Mouse (Mus musculus) left cerebral cortex, adult 2 months (tissue): ENCODE results near the gene Alk. TPM values are rescaled to one million over a fixed set of nuclear protein-coding genes. Genes with fewer than 3 reads are reported as not detected.

Source experiments
- DNase-seq, 2 experiments: peaks; one replicate each; pipeline ENCODE4 v3.0.0; 2021 to 2022; ENCODE audit warnings: low spot score in 2 of 2, mixed read lengths in 1 of 2; ENCODE audit errors: extremely low spot score in 1 of 2
- H3K27ac ChIP-seq: fragments of 200-600 bp; 2 replicates; pipeline ENCODE4 v1.8.1; 2022
- H3K4me3 ChIP-seq: fragments of 200-600 bp; 2 replicates; pipeline ENCODE4 v1.8.1; 2022
- CTCF ChIP-seq: fragments of 200-600 bp; IDR thresholded peaks from 2 replicates; pipeline ENCODE4 v1.8.1; 2022; ENCODE audit warnings: antibody characterized with exemption, mild to moderate bottlenecking, moderate library complexity
- intact Hi-C: fragments of 180-260 bp; cut with DNase I; formaldehyde crosslinking; loops from one replicate; pipeline ENCODE4 v1.15.1; 2025
- total RNA-seq, 2 experiments: library from RNA; stranded (reverse); gene quantifications; 2 replicates each; pipeline ENCODE4 v1.2.3; 2021

Alk gene
- total RNA-seq, 2 experiments from 2014 or later = 8.5 to 9.0 TPM

DNA sequence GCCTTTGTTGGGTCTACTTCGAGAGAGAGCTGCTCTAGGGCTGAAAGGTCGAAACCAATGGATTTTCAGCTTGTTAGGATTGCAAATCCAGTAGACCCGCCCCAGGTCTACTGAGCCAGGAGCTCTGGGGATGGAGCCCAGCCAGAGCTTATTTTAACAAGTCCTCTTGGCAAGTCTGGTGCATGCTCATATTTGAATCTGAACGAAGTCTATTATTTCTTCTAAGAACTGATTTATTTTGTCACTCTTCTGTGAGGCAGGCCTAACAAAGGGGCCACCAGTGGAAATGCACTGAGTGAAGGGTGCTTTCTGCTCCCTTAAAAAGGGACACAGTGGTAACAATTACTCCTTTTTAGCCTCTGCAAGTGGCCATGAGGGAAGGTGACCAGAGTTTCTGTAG, 24.3 kb downstream of the Alk start:
- DNase-seq = no peak
- TF ChIP-seq CTCF = no peak
- Histone ChIP-seq H3K27ac (no peak overlapping the region), H3K4me3 (no peak overlapping the region)
- intact Hi-C loops = no loop called here

DNA sequence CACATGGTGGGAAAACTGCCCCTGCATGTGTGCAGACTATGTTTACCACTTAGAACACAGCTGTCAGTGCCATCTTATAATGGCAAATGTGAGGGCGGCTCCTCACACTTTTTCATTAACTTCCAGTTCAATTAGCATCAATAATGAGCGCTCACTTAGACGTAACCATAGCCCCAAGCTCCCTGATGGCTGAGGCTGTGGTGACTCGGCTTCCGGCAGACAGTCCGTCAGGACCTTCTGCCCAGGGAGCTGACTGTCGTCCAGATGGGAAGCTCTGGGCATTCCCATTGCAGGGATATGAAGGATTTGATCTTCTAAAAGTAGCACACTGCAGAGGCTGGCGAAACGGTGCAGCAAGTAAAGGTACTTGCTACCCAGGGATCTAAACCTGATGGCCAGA, 25.1 kb downstream of the Alk start:
- H3K27ac ChIP-seq = no peak overlapping the region
- intact Hi-C loops = no loop called here
- TF ChIP-seq CTCF = no peak
- no peak for DNase-seq
- no peak overlapping the region for H3K4me3 ChIP-seq

- DNase-seq = no peak
- Histone ChIP-seq H3K4me3 (no peak overlapping the region), H3K27ac (no peak overlapping the region)
- intact Hi-C loops = no loop called here
- no peak for TF ChIP-seq CTCF
Observed at GRCm38 (mm10) chr17:72571379-72571778, 33.0 kb downstream of the Alk start.

- no peak overlapping the region for H3K4me3 ChIP-seq
- H3K27ac ChIP-seq = no peak overlapping the region
- no peak for DNase-seq
- no peak for TF ChIP-seq CTCF
- intact Hi-C loops = no loop called here
Observed at GRCm38 (mm10) chr17:72569491-72569890, 34.9 kb downstream of the Alk start.

GRCm38 (mm10) chr17:72563423-72563822, 41.0 kb downstream of the Alk start:
- intact Hi-C loops = no loop called here
- no peak for TF ChIP-seq CTCF
- no peak overlapping the region for H3K27ac ChIP-seq
- DNase-seq = no peak
- H3K4me3 ChIP-seq = no peak overlapping the region

GRCm38 (mm10) chr17:72561471-72561870, 43.0 kb downstream of the Alk start:
- no peak for DNase-seq
- intact Hi-C loops = no loop called here
- no peak overlapping the region for H3K27ac ChIP-seq
- no peak overlapping the region for H3K4me3 ChIP-seq
- no peak for TF ChIP-seq CTCF

DNA sequence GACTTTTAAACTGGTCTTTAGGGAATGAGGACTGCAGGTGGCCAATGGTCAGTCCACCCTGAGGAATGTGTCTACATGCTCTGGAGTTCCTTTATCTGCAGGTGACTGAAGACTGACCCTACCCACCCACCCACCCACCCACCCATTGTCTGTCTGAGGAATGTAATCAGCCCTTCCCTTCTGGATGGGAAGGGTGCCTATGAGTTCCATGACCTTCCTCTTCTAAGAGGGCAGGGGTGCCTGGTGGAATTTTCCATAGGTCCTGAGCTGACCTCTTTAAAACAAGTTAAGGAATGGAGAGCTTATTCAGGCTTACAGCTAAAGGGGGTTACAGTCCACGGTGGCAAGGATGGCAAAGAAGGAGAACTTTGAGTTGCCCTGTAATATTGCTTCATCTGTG, 43.7 kb downstream of the Alk start:
- no peak for DNase-seq
- intact Hi-C loops = no loop called here
- H3K27ac ChIP-seq = no peak overlapping the region
- TF ChIP-seq CTCF = no peak
- H3K4me3 ChIP-seq = no peak overlapping the region

DNA sequence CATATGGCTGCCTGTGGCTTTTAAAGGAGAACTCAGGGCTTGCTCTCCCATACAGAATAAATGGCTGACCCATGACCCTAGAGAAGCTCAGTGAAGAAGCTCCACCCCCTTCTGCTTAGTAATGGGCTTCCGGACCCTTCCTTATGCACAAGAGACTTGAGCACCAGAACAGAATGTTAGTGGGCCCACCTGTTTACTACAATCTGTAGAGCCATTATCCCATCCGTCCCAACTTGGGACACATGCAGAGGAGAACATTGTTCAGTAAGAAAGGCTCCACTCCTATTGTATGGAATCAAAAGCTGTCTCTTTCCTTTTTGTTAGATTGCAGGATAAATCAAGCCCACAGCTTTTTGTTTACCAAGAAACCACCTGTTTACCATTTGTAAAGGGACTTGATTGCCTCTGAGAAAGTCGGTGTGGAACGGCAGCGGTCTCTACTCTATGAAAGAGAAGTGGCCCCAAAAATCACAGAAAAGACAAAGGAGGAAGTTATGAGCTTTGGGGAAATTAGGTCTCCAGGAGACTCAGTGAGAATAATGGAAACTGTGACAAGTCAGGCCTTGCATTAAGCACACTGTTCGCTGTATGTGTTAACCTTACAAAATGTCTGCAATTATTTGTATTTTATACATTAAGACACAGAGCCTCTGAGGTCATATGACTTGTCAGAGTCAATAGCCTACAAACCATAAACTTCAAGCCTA, 47.2 kb downstream of the Alk start:
- Histone ChIP-seq H3K27ac (no peak overlapping the region), H3K4me3 (no peak overlapping the region)
- no peak for TF ChIP-seq CTCF
- no peak for DNase-seq
- intact Hi-C loops = no loop called here

DNA sequence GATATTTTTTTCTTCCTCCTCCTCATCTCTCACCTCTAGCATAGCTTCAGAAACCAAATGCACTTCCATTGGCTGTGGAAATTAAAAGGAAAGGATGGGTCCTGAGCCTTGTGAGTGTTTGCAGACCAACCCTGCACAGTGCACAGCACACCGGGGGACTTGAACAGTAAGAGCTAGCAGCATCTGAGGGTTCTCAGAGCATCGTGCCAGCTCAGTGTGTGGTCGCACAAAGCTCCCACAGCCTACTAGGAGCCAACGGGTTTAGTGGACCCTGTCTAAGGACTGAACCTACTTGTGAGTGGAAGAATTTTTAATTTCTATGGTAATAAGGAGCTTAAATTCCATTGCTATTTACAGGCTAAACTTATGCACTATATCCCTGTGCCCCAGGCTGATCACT, 58.2 kb downstream of the Alk start:
- Histone ChIP-seq H3K4me3 (no peak overlapping the region), H3K27ac (no peak overlapping the region)
- no peak for DNase-seq
- TF ChIP-seq CTCF = no peak
- intact Hi-C loops = no loop called here

DNA sequence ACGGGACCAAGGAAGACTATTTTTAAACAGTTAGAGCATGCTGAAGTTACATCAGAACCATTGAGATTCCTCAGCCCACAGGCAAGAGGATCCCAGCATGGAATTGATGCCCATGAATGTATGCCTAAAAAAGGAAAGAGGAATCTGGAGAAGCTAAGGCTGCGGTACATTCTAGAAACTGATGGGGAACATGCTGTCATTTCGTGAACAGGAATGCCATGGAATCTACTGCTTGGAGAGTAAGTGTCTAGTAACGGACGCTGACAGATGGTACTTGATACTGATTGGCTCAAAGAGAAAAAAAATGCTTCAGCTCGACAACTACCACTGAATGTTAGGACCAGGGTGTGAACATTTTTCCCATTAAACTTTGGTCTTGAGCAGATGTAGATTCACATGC, 69.1 kb downstream of the Alk start:
- no peak overlapping the region for H3K27ac ChIP-seq
- DNase-seq = no peak
- no peak overlapping the region for H3K4me3 ChIP-seq
- no peak for TF ChIP-seq CTCF
- intact Hi-C loops = no loop called here

DNA sequence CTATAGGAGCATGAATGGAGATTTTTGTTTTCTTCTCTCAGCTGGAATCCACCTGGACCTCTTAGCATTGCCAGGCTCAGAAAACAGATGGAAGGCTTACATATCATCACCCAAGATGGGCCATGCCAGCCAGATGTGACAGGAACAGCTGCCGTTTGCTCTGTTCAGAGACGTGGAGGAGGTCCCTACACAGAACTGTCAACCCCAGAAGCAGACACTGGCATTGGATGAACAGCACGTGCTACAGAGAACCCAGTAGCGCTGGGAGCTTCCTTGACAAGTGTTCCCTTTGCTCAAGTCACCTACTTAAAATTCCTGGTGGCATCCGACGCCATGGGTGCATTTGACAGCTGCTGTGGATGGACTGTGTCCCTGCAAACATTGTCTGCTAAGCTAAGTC, 72.2 kb downstream of the Alk start:
- TF ChIP-seq CTCF = no peak
- Histone ChIP-seq H3K27ac (no peak overlapping the region), H3K4me3 (no peak overlapping the region)
- DNase-seq = no peak
- intact Hi-C loops = no loop called here

GRCm38 (mm10) chr17:72528481-72528880, 75.9 kb downstream of the Alk start:
- intact Hi-C loops = loop anchor here (10.0 kb wide), 1 partner anchor 864 kb away; no protein-coding TSS in a partner anchor
- DNase-seq = no peak
- H3K27ac ChIP-seq = no peak overlapping the region

DNA sequence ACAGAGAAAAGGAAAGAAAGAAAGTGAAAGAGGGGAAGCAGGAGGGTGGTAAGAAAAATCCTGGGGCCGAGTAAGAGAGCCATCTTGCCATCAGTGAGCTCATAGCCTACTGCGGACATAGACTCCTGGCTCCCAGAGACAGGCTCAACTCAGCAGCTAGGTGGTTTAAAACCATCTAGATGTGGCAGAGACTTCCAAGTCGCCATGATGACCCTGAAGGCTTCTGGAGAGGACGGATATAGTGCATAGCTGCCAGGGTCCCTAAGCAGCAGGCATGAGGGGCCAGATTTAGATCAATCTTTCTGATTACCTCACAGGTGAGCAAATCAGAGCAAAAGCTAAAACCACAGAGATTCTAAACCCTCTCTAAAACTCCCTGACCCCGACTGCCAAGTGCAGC, 76.9 kb downstream of the Alk start:
- intact Hi-C loops = loop anchor here (10.0 kb wide), 1 partner anchor 863 kb away; no protein-coding TSS in a partner anchor
- no peak for DNase-seq
- H3K27ac ChIP-seq = no peak overlapping the region
- TF ChIP-seq CTCF = no peak
- no peak overlapping the region for H3K4me3 ChIP-seq

More at GRCm38 (mm10) chr17:72528481-72528880, 75.9 kb downstream of the Alk start:
- TF ChIP-seq CTCF = no peak
- no peak overlapping the region for H3K4me3 ChIP-seq
